Mouse (Mus musculus) forebrain, postnatal 0 days (tissue): ENCODE measurements at regions not wholly inside any gene's neighbourhood (a gene's known extent, or its start where the extent isn't known, plus 50 kb on each side); places are given as distances from the start of the nearest gene placed in this dataset.

ENCODE experiments used
- ATAC-seq: fragments of 200-750 bp; cut with Nextera tagmentation; 2 replicates; pipeline ENCODE4 v1.8.0; 2017; ENCODE audit warnings: mild to moderate bottlenecking, moderate library complexity
- DNase-seq: peaks from one replicate; pipeline ENCODE4 v3.0.0-alpha.2; 2015
- H3K27ac ChIP-seq: fragments of 300-500 bp; sonication (generic); 2 replicates; pipeline ENCODE4 v1.5.1; 2014; ENCODE audit warnings: low read depth, mild to moderate bottlenecking, antibody characterized with exemption, low read length, moderate library complexity, mixed read lengths
- H3K27me3 ChIP-seq: fragments of 300-500 bp; sonication (generic); 2 replicates; pipeline ENCODE4 v1.6.1; 2014; ENCODE audit warnings: mild to moderate bottlenecking, low read length, mixed read lengths; ENCODE audit not compliant: insufficient read depth
- H3K36me3 ChIP-seq: fragments of 300-500 bp; sonication (generic); 2 replicates; pipeline ENCODE4 v1.6.1; 2014; ENCODE audit warnings: mild to moderate bottlenecking, moderate library complexity; ENCODE audit not compliant: insufficient read depth
- H3K4me1 ChIP-seq: fragments of 300-500 bp; sonication (generic); 2 replicates; pipeline ENCODE4 v1.6.1; 2014; ENCODE audit warnings: antibody characterized with exemption; ENCODE audit not compliant: insufficient read depth
- H3K4me2 ChIP-seq: fragments of 300-500 bp; sonication (generic); 2 replicates; pipeline ENCODE4 v1.6.1; 2014; ENCODE audit warnings: low read depth, mild to moderate bottlenecking, moderate library complexity
- H3K4me3 ChIP-seq: fragments of 300-500 bp; sonication (generic); 2 replicates; pipeline ENCODE4 v1.5.1; 2014; ENCODE audit warnings: low read depth, low read length, mixed read lengths
- H3K9ac ChIP-seq: fragments of 300-500 bp; sonication (generic); 2 replicates; pipeline ENCODE4 v1.6.1; 2014; ENCODE audit warnings: mild to moderate bottlenecking
- H3K9me3 ChIP-seq: fragments of 300-500 bp; sonication (generic); 2 replicates; pipeline ENCODE4 v1.6.1; 2016; ENCODE audit warnings: low read length
- CTCF ChIP-seq: sonication (generic); IDR thresholded peaks from 2 replicates; pipeline ENCODE4 v1.5.1; 2016; ENCODE audit warnings: antibody characterized with exemption, control low read depth, low read depth
- WGBS: fragments of 180-500 bp; shearing (Covaris S2); extraction: QIAGEN DNeasy Blood & Tissue Kit; methylation state at CpG from one replicate; pipeline ENCODE4 v1.1.7; 2014; 5-methylcytosine and 5-hydroxymethylcytosine counted together

DNA sequence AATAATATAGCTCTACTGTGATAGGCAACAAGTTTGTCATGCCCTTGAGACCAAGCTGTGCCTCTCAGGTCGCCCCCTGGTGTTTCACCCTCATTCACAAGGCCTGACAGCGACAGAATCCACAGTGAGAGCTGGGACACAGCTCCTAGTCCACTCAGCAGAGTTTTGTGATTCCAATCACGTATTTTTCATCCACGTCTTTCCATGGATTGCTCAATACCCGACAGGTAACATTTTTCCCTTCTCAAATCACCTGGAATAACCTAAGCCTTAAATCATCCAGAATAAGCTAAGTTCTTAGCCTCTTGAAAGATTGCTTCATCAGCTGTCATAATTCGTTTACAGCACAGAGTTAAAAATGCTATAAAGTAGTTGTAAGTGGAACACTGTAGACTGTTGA, 211.3 kb downstream of the Ccdc91 start:
- no peaks in the 10 kb centered on the region for H3K4me1 ChIP-seq
- ATAC-seq (no peak), DNase-seq (no peak)
- peak; percentile 23; the same call in 1 of the 2 replicates for TF ChIP-seq CTCF
- no peak overlapping the region for H3K27ac ChIP-seq
- no peak overlapping the region for H3K9ac ChIP-seq
- no peak overlapping the region for H3K4me2 ChIP-seq
- no peaks in the 10 kb centered on the region for H3K9me3 ChIP-seq
- no peaks in the 10 kb centered on the region for H3K27me3 ChIP-seq
- 81% methylated on average over 6 of the region's 6 CpGs for WGBS
- no peaks in the 10 kb centered on the region for H3K36me3 ChIP-seq
- no peak overlapping the region for H3K4me3 ChIP-seq

DNA sequence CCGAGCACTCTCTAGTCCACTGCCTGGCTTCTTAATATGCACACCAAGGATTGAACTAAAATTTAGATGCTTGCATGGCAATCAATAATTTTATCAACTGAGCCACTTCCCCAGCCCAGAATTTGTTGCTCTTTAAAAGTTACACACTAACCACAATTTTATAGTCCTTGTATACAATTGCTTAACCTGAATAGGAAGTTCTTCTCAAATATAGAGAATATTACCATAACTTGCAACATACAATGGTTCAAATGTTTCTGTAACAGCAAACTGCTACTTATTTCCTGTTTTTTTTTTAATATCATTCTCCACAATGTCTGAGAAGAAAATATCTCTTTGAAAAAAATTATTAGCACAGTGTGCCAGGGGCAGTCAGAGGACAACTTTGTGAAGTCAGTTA, 222.6 kb downstream of the Ccdc91 start:
- H3K27me3 ChIP-seq = no peaks in the 10 kb centered on the region

DNA sequence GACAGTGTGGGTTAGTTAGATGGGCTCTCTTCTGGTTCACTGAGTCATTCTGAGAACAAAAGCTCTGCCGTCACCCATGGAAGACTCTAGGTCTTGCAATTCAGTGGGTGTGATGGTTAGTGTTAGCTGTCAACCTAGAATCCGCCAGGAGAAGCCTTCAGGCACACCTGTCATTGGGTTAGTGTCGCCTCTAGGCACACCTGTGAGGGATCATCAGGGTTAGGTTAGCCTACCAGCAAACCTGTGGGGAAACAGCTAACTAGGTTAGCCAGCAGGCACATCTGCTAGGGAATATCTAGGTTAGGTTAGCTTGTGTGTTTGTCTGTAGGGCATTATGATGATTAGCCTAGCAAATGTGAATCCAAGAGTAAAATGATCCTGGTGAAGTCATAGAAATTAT, 223.8 kb downstream of the Ccdc91 start:
- Histone ChIP-seq H3K4me2 (no peak overlapping the region), H3K9me3 (no peaks in the 10 kb centered on the region), H3K4me3 (no peak overlapping the region), H3K4me1 (no peaks in the 10 kb centered on the region), H3K36me3 (no peaks in the 10 kb centered on the region), H3K9ac (no peak overlapping the region), H3K27ac (no peak overlapping the region), H3K27me3 (no peaks in the 10 kb centered on the region)
- DNase-seq = no peak
- no peak for ATAC-seq
- no peak for TF ChIP-seq CTCF
- WGBS = 75% methylated on average over 3 of the region's 3 CpGs

More for the DNA sequence above, 222.6 kb downstream of the Ccdc91 start:
- 85% methylated on average over 1 of the region's 1 CpGs for WGBS
- ATAC-seq (no peak), DNase-seq (no peak)
- Histone ChIP-seq H3K36me3 (no peaks in the 10 kb centered on the region), H3K27ac (no peak overlapping the region), H3K4me2 (no peak overlapping the region), H3K9me3 (no peaks in the 10 kb centered on the region), H3K4me3 (no peak overlapping the region), H3K9ac (no peak overlapping the region), H3K4me1 (no peaks in the 10 kb centered on the region)
- TF ChIP-seq CTCF = no peak

DNA sequence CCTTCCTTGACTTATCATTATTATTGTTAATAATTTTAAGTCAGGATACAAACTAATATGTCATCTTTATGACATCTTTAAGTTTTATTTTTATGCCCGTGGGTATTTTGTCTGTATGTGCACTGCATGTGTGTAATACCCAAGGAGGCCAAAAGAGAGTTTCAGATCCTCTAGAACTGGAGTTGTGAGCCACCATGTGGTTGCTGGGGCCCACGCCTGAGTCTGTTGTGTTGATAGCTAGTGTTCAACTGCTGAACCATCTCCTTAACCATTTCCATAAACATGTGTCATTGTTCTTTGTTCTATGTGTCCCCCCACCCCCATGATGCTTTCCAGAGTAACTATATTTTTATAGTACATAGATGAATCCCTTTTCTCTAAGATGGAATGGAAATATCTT, 225.0 kb downstream of the Ccdc91 start:
- Histone ChIP-seq H3K4me2 (no peak overlapping the region), H3K36me3 (no peaks in the 10 kb centered on the region), H3K4me3 (no peak overlapping the region), H3K27me3 (no peaks in the 10 kb centered on the region), H3K9me3 (no peaks in the 10 kb centered on the region), H3K27ac (no peak overlapping the region), H3K9ac (no peak overlapping the region), H3K4me1 (no peaks in the 10 kb centered on the region)
- no peak for ATAC-seq
- 81% methylated on average over 2 of the region's 2 CpGs for WGBS
- no peak for DNase-seq
- no peak for TF ChIP-seq CTCF

DNA sequence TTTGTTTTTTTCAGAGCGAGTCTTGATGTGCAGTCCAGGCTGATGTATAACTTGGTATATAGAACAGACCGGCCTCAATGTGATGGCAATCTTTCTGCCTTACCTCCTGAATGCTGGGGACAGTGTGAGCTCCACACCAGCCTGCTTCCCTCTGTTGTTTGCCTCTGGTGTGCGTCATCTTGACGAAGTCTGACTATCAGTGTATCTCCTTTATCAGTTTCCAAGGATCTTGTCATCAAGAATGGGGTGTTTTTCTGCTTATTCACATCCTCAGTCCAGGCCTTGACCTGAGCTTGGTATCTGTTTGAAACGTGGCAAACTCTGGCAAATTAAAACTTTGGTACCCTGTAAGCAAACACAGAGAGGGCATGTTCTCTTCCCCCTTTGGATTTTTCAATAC, 226.3 kb downstream of the Ccdc91 start:
- no peak overlapping the region for H3K4me2 ChIP-seq
- no peaks in the 10 kb centered on the region for H3K27me3 ChIP-seq
- no peak overlapping the region for H3K27ac ChIP-seq
- 85% methylated on average over 5 of the region's 5 CpGs for WGBS
- DNase-seq = no peak
- no peak overlapping the region for H3K4me3 ChIP-seq
- H3K36me3 ChIP-seq = no peaks in the 10 kb centered on the region
- H3K9me3 ChIP-seq = no peaks in the 10 kb centered on the region
- no peak for TF ChIP-seq CTCF
- no peaks in the 10 kb centered on the region for H3K4me1 ChIP-seq
- ATAC-seq = no peak
- H3K9ac ChIP-seq = no peak overlapping the region

DNA sequence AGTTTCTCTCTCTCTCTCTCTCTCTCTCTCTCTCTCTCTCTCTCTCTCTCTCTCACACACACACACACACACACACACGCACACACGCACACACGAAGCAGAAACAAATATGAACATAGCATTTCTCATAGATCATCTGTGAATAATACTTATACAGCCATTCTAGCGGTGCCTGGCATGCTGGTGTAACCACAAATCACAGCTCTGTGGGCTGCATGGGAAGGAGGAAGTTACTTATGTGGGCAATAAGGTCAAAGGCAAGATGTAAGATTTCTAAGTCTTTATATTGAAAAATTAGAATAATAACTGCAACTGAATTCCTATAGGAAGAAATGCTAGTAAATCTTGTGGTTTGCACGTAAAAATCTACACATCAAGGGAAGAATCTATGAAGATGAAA, 228.7 kb downstream of the Ccdc91 start:
- DNase-seq (no peak), ATAC-seq (no peak)
- TF ChIP-seq CTCF = no peak
- Histone ChIP-seq H3K36me3 (no peaks in the 10 kb centered on the region), H3K4me2 (no peak overlapping the region), H3K4me1 (no peaks in the 10 kb centered on the region), H3K27ac (no peak overlapping the region), H3K9ac (no peak overlapping the region), H3K27me3 (no peaks in the 10 kb centered on the region), H3K4me3 (no peak overlapping the region), H3K9me3 (no peaks in the 10 kb centered on the region)
- WGBS = 93% methylated on average over 5 of the region's 5 CpGs

DNA sequence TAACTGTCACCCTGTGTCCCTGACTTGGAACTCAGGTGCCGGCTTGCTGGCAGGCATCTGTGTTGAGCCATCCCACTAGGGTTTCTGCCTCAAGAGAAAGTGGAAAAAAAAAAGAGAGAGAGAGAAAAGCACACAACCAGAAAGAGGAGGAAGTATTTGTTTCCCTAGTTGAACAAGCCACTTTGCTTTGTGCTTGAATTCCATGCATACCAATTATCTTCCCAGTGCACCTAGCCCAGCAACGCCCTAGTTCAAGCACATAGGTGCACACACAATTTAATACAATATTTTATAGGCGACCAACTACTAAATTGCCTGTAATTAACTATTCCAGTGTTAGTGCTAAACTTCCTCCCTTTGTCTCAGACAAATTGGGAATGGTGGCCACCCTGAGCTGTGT, 230.3 kb downstream of the Ccdc91 start:
- Histone ChIP-seq H3K27ac (no peak overlapping the region), H3K4me3 (no peak overlapping the region), H3K27me3 (no peaks in the 10 kb centered on the region), H3K4me2 (no peak overlapping the region), H3K36me3 (no peaks in the 10 kb centered on the region), H3K9me3 (no peaks in the 10 kb centered on the region), H3K9ac (no peak overlapping the region), H3K4me1 (no peaks in the 10 kb centered on the region)
- TF ChIP-seq CTCF = no peak
- no peak for DNase-seq
- no peak for ATAC-seq
- 71% methylated on average over 3 of the region's 3 CpGs for WGBS

DNA sequence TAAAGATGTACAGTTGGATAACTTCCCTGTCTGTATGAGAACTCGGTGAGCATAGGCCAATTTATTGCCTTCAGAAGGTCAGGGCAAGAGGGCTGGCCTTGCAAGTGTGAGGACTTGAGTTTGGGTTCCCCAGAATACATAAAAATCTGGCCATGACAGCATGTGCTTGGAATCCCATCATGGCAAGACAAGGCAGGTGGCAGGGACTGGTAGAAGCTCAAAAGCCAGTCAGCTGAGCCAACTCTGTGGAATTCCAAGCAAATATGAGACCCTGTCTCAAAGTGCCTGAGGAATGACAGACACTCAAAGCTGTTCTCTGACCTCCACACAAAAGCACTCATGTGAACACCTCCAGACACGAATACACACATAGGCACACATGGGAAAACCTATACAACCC, 231.1 kb downstream of the Ccdc91 start:
- Histone ChIP-seq H3K36me3 (no peaks in the 10 kb centered on the region), H3K27me3 (no peaks in the 10 kb centered on the region), H3K9me3 (no peaks in the 10 kb centered on the region), H3K4me3 (no peak overlapping the region), H3K27ac (no peak overlapping the region), H3K9ac (no peak overlapping the region), H3K4me1 (no peaks in the 10 kb centered on the region), H3K4me2 (no peak overlapping the region)
- ATAC-seq (no peak), DNase-seq (no peak)
- 78% methylated on average over 2 of the region's 2 CpGs for WGBS
- no peak for TF ChIP-seq CTCF
